Mouse (Mus musculus): ENCODE results near the gene Utrn. TPM values are rescaled to one million over a fixed set of nuclear protein-coding genes. Genes with fewer than 3 reads are reported as not detected.

The Utrn gene
- polyA plus RNA-seq (2015; fragmentation: Nextera tagmentation; extraction: Ambion mirVana), result 88.4 and 107 TPM in 2 replicates

- Histone ChIP-seq H3K27me3 (replicated peaks; ENCODE audit: insufficient read depth, low read length) (no peaks in the 10 kb centered on the region), H3K36me3 (ENCODE audit: insufficient read depth, low read length) (no peaks in the 10 kb centered on the region), H3K4me1 (ENCODE audit: insufficient read depth, low read depth, low read length) (0 out of 2 replicates have a peak, but pooled peaks cover 2% of the 10 kb centered on the region), H3K9me3 (ENCODE audit: low read length) (no peaks in the 10 kb centered on the region), H3K4me3 (ENCODE audit: low read depth, low read length) (peak within 1 kb of the TSS; percentile 81), H3K4me2 (replicated peaks; ENCODE audit: low read depth, low read length) (peak within 1 kb of the TSS; percentile 86), H3K27ac (ENCODE audit: low read length) (peak within 1 kb of the TSS; percentile 95), H3K9ac (replicated peaks; ENCODE audit: low read depth) (peak within 1 kb of the TSS; percentile 81)
- ATAC-seq (peak; percentile 93), DNase-seq (ENCODE audit: low spot score) (peak; percentile 96)
- WGBS, result under 1% methylated on average over 52 of the region's 77 CpGs
- TF ChIP-seq EP300 (IDR thresholded peaks at IDR 0.05) (no peak), CTCF (IDR thresholded peaks at IDR 0.05) (peak; percentile 16; the same call in 1 of the 2 replicates)
These were observed at the start of gene Utrn for GRCm38 (mm10) chr10:12869029-12869671. Gene Utrn (minus strand): TSS chr10:12869365.

DNA sequence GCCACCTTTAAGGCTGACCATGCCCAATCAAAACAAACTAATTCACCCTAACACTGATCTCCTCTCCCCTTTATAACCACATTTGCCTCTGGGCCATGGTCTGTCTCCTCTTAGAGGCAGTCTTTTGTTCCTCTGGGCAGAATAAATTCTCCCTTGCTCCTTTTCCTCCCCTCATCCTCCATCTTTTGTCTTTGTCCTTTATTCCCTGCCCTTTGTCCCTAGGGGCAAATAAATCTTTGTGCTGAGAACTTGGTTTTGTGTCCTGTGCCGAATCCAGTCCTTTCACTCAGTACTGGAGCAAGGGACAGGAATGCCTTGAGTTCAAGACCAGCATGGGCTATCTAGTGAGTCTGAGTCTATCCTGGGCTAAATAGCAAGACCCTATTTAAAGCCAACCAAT lies 48.5 kb upstream of the Utrn start:
- DNase-seq (ENCODE audit: low spot score) (no peak), ATAC-seq (no peak)
- no peak overlapping the region for H3K4me2 ChIP-seq (replicated peaks; ENCODE audit: low read depth, low read length)
- WGBS, result 76% methylated on average over 1 of the region's 1 CpGs
- no peaks in the 10 kb centered on the region for H3K27me3 ChIP-seq (replicated peaks; ENCODE audit: insufficient read depth, low read length)
- H3K4me3 ChIP-seq (ENCODE audit: low read depth, low read length), result no peak overlapping the region
- no peaks in the 10 kb centered on the region for H3K9me3 ChIP-seq (ENCODE audit: low read length)
- no peak overlapping the region for H3K9ac ChIP-seq (replicated peaks; ENCODE audit: low read depth)
- TF ChIP-seq EP300 (IDR thresholded peaks at IDR 0.05), result no peak
- no peak for TF ChIP-seq CTCF (IDR thresholded peaks at IDR 0.05)
- no peak overlapping the region for H3K27ac ChIP-seq (ENCODE audit: low read length)
- no peaks in the 10 kb centered on the region for H3K36me3 ChIP-seq (ENCODE audit: insufficient read depth, low read length)
- no peaks in the 10 kb centered on the region for H3K4me1 ChIP-seq (ENCODE audit: insufficient read depth, low read depth, low read length)

DNA sequence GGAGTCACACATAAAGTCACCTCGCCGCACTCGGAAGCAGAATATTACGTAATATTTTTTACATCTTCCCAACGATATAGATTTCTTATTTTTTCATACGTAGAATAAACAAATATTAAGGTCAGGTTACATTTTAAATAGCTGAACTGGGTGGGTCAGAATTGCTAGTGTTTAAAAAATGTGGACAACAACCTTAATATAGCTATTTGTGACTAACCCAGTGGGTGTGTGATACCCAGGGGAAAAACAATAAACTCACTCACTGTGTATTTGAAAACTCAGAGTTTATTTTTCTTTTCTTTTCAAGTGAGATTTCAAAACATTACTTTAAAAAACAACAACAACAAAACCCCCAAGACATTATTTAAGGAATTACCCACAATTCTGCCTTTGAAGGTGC lies 47.2 kb upstream of the Utrn start:
- Histone ChIP-seq H3K4me2 (replicated peaks; ENCODE audit: low read depth, low read length) (no peak overlapping the region), H3K9ac (replicated peaks; ENCODE audit: low read depth) (no peak overlapping the region), H3K27me3 (replicated peaks; ENCODE audit: insufficient read depth, low read length) (no peaks in the 10 kb centered on the region), H3K4me1 (ENCODE audit: insufficient read depth, low read depth, low read length) (peaks cover 5% of the 10 kb centered on the region; the same call in 1 of the 2 replicates), H3K9me3 (ENCODE audit: low read length) (no peaks in the 10 kb centered on the region), H3K36me3 (ENCODE audit: insufficient read depth, low read length) (no peaks in the 10 kb centered on the region), H3K4me3 (ENCODE audit: low read depth, low read length) (no peak overlapping the region), H3K27ac (ENCODE audit: low read length) (no peak overlapping the region)
- WGBS, result 77% methylated on average over 6 of the region's 6 CpGs
- ATAC-seq (no peak), DNase-seq (ENCODE audit: low spot score) (no peak)
- TF ChIP-seq EP300 (IDR thresholded peaks at IDR 0.05) (no peak), CTCF (IDR thresholded peaks at IDR 0.05) (no peak)

DNA sequence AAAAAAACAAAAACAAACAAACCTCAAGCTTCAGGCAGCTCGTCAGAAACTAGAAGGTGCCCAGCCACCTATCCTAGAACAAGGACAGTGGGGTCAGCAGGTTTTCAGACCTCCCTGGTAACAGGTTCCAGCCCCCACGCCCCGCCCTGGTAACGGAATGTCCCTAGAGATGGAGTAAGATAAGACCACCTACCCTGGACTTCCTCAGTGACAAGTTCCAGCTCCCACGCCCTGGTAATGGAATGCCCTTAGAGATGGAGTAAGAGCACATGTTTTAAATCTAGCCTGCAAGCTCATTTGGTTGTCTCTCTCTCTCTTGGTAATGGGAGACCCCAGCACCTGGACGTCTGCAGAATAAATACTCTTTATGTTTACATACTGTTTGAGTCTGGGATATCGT lies 46.7 kb upstream of the Utrn start:
- H3K4me3 ChIP-seq (ENCODE audit: low read depth, low read length), result no peak overlapping the region
- DNase-seq (ENCODE audit: low spot score) (no peak), ATAC-seq (peak; percentile 44; the same call in 1 of the 2 replicates)
- peaks cover 5% of the 10 kb centered on the region; the same call in 1 of the 2 replicates for H3K4me1 ChIP-seq (ENCODE audit: insufficient read depth, low read depth, low read length)
- no peak overlapping the region; the same call in 1 of the 2 replicates for H3K27ac ChIP-seq (ENCODE audit: low read length)
- no peak for TF ChIP-seq CTCF (IDR thresholded peaks at IDR 0.05)
- TF ChIP-seq EP300 (IDR thresholded peaks at IDR 0.05), result peak; percentile 75
- H3K27me3 ChIP-seq (replicated peaks; ENCODE audit: insufficient read depth, low read length), result no peaks in the 10 kb centered on the region
- H3K9ac ChIP-seq (replicated peaks; ENCODE audit: low read depth), result no peak overlapping the region
- WGBS, result 51% methylated on average over 7 of the region's 7 CpGs
- no peaks in the 10 kb centered on the region for H3K36me3 ChIP-seq (ENCODE audit: insufficient read depth, low read length)
- H3K9me3 ChIP-seq (ENCODE audit: low read length), result no peaks in the 10 kb centered on the region
- H3K4me2 ChIP-seq (replicated peaks; ENCODE audit: low read depth, low read length), result no peak overlapping the region

- H3K27me3 ChIP-seq (replicated peaks; ENCODE audit: insufficient read depth, low read length), result no peaks in the 10 kb centered on the region
- 94% methylated on average over 1 of the region's 1 CpGs for WGBS
- ATAC-seq, result no peak
These were observed 45.0 kb upstream of the Utrn start for GRCm38 (mm10) chr10:12914203-12914602.

DNA sequence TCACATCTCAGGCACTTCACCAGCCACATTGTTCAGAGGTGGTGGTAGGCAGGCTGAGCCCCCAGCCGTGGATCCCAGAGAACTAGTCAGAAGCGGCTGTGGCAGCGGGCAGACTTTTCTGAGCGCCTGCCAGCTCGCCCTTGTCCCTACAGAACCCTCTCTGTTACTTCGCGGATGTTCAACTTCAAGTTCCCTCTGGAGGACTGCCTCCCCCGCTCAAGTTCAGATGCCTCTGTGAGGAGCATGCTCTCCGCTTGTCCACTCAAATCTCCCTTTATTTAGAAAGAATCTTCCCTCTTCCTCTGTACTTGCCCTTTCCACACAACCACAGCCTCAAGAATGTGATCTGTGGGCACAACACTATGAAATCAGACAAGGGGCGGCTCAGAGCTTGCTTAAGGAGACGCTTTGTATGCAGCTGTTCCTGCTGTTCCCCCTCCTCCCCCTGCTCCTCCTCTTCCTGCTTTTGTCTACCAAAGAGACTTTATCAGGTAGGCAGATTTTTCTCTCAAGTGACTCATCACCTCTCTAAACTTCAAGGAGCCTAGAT lies 42.9 kb upstream of the Utrn start:
- Histone ChIP-seq H3K27me3 (replicated peaks; ENCODE audit: insufficient read depth, low read length) (no peaks in the 10 kb centered on the region), H3K4me3 (ENCODE audit: low read depth, low read length) (peak overlapping the region; percentile 8; the same call in 1 of the 2 replicates), H3K36me3 (ENCODE audit: insufficient read depth, low read length) (no peaks in the 10 kb centered on the region), H3K9me3 (ENCODE audit: low read length) (no peaks in the 10 kb centered on the region), H3K9ac (replicated peaks; ENCODE audit: low read depth) (no peak overlapping the region), H3K4me2 (replicated peaks; ENCODE audit: low read depth, low read length) (peak overlapping the region; percentile 42), H3K4me1 (ENCODE audit: insufficient read depth, low read depth, low read length) (peaks cover 5% of the 10 kb centered on the region; the same call in 1 of the 2 replicates), H3K27ac (ENCODE audit: low read length) (peak overlapping the region; percentile 52; the same call in 1 of the 2 replicates)
- TF ChIP-seq CTCF (IDR thresholded peaks at IDR 0.05) (no peak), EP300 (IDR thresholded peaks at IDR 0.05) (peak; percentile 45; the same call in 1 of the 2 replicates)
- DNase-seq (ENCODE audit: low spot score), result peak; percentile 57
- WGBS, result 13% methylated on average over 11 of the region's 11 CpGs
- peak; percentile 60 for ATAC-seq

More at GRCm38 (mm10) chr10:12914203-12914602, 45.0 kb upstream of the Utrn start:
- no peaks in the 10 kb centered on the region for H3K36me3 ChIP-seq (ENCODE audit: insufficient read depth, low read length)
- no peak overlapping the region for H3K9ac ChIP-seq (replicated peaks; ENCODE audit: low read depth)
- no peak overlapping the region for H3K27ac ChIP-seq (ENCODE audit: low read length)
- H3K4me3 ChIP-seq (ENCODE audit: low read depth, low read length), result no peak overlapping the region
- H3K4me2 ChIP-seq (replicated peaks; ENCODE audit: low read depth, low read length), result no peak overlapping the region
- TF ChIP-seq CTCF (IDR thresholded peaks at IDR 0.05) (no peak), EP300 (IDR thresholded peaks at IDR 0.05) (no peak)
- H3K4me1 ChIP-seq (ENCODE audit: insufficient read depth, low read depth, low read length), result peaks cover 5% of the 10 kb centered on the region; the same call in 1 of the 2 replicates
- DNase-seq (ENCODE audit: low spot score), result no peak
- no peaks in the 10 kb centered on the region for H3K9me3 ChIP-seq (ENCODE audit: low read length)

All from lung, postnatal 0 days (tissue).